Mouse (Mus musculus): Measurements from ENCODE around the gene B3gat3. TPM values are rescaled to one million over a fixed set of nuclear protein-coding genes. Genes with fewer than 3 reads are reported as not detected.
"Not testable (repeated sequence)": the region's sequence is repeated elsewhere in the genome, so short reads cannot be mapped to it uniquely, and the experiment has no call there.

The B3gat3 gene
- polyA plus RNA-seq, 1 experiment from 2014 or later: 39.8 TPM

DNA sequence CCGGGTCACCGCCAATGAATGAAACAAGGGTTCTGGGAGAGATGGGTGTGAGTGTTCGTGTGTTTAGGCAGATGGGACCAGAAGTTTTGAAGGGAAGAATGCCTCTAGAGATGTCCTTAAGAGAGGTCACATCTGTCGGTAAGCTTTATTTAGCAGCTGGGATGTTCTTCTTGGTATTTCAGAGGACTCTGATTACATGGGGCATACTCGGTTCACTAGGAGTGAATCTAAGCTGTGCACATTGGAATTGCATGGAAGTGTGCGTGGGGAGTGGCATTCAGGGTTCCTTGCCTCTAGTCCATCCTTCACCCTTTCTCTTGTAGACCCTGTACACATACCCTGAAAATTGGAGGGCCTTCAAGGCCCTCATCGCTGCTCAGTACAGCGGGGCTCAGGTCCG, 47.7 kb downstream of the B3gat3 start:
- Histone ChIP-seq H3K9ac (peak overlapping the region; percentile 87), H3K4me1 (peaks cover 6% of the 10 kb centered on the region; the same call in 1 of the 2 replicates), H3K4me3 (replicated peaks) (peak overlapping the region; percentile 82), H3K36me3 (peaks cover 63% of the 10 kb centered on the region), H3K27ac (peak overlapping the region; percentile 72; the same call in 1 of the 2 replicates), H3K9me3 (no peaks in the 10 kb centered on the region), H3K27me3 (replicated peaks) (no peaks in the 10 kb centered on the region), H3K4me2 (peak overlapping the region; percentile 78)
- 2% methylated on average over 9 of the region's 9 CpGs for WGBS
- ATAC-seq (ENCODE audit: insufficient read depth, low FRiP score, low read depth): no peak

DNA sequence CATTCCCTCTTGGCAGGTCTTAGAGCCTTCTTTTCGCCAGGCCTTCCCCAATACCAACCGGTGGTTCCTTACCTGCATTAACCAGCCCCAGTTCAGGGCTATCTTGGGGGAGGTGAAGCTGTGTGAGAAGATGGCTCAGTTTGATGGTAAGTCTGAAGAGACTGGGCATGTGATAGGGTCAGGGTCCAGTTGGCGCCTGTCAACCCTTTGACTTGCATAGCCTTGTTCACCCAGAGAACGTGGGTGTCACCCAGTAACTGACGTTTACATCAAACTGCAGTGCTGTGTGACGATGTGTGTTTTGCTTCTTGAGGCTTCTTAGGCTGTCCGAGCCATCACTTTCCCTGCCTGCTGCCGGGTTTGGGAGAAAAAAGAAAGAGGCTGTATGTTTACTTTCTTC, 52.3 kb downstream of the B3gat3 start:
- not testable (repeated sequence) for H3K9me3 ChIP-seq; H3K27me3 ChIP-seq (replicated peaks); H3K4me1 ChIP-seq; ATAC-seq (ENCODE audit: insufficient read depth, low FRiP score, low read depth); H3K9ac ChIP-seq; H3K27ac ChIP-seq; H3K4me2 ChIP-seq; H3K4me3 ChIP-seq (replicated peaks)
- peaks cover 69% of the 10 kb centered on the region for H3K36me3 ChIP-seq
- 74% methylated on average over 8 of the region's 8 CpGs for WGBS

DNA sequence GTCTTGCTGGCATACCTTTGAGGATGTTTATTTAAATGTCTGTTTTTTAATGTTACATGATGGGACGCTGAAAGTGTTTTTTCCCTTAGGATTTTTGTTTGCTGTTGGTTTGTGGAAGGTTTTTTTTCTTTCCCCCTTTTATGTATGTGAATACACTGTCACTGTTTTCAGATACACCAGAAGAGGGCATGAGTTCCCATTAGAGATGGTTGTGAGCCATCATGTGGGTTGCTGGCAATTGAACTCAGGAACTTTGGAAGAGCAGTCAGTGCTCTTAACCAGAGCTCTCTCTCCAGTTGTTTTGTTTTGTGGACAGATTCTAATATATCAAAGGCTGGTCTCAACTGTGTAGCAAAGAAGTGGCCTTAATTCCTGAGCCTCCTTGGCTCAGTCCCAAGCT, 54.5 kb downstream of the B3gat3 start:
- H3K4me3 ChIP-seq (replicated peaks): no peak overlapping the region
- H3K27me3 ChIP-seq (replicated peaks): no peaks in the 10 kb centered on the region
- H3K4me1 ChIP-seq: no peaks in the 10 kb centered on the region
- WGBS: 90% methylated on average over 1 of the region's 1 CpGs
- no peak overlapping the region for H3K27ac ChIP-seq
- H3K36me3 ChIP-seq: peaks cover 83% of the 10 kb centered on the region
- no peak for ATAC-seq (ENCODE audit: insufficient read depth, low FRiP score, low read depth)
- H3K9me3 ChIP-seq: no peaks in the 10 kb centered on the region
- no peak overlapping the region for H3K9ac ChIP-seq
- no peak overlapping the region for H3K4me2 ChIP-seq

DNA sequence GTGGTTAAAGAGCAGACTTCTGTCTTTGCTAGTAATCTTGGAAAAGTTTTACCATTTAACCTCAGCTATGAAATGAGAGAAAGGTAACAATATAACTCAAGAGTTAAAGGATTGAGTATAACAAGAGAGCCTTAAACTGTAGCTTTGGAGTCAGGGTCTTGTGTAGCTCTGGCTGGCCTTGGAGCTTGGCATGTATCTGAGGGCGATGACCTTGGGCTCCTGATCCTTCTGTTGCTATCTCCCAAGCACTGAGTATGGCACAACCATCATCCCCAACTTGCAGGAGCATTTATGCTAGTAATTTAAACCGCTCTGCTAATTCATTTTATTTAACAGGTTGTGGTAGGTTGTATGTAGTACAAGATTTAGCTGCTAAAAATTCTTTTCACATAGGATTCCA, 55.3 kb downstream of the B3gat3 start:
- Histone ChIP-seq H3K4me1 (peaks cover 1% of the 10 kb centered on the region), H3K36me3 (peaks cover 76% of the 10 kb centered on the region), H3K4me3 (replicated peaks) (no peak overlapping the region), H3K27me3 (replicated peaks) (no peaks in the 10 kb centered on the region), H3K27ac (no peak overlapping the region), H3K9ac (no peak overlapping the region), H3K4me2 (no peak overlapping the region), H3K9me3 (no peaks in the 10 kb centered on the region)
- no peak for ATAC-seq (ENCODE audit: insufficient read depth, low FRiP score, low read depth)
- 90% methylated on average over 2 of the region's 2 CpGs for WGBS

DNA sequence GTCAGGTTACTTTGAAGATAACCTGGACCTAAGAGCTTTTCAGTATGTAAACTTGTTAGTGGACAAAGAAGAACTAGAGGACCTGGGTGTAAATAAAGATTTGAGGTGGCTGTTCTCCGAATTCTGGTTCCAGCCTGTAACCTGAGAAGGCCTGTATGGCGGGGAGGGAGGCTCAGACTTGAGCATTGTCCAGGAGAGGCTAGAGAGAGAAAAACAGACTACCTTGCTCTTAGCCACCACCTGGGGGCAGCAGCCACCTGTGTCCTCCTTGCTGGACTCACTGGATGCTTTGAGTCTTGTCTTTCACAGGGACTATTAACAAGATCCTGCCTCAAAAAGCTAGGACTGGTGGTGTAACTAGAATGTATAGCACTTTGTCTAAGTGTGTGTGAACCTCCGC, 56.4 kb downstream of the B3gat3 start:
- Histone ChIP-seq H3K9ac (no peak overlapping the region), H3K4me1 (peaks cover 9% of the 10 kb centered on the region), H3K4me2 (no peak overlapping the region), H3K27ac (no peak overlapping the region), H3K27me3 (replicated peaks) (no peaks in the 10 kb centered on the region), H3K9me3 (no peaks in the 10 kb centered on the region), H3K4me3 (replicated peaks) (no peak overlapping the region), H3K36me3 (peaks cover 65% of the 10 kb centered on the region)
- peak; percentile 79 for ATAC-seq (ENCODE audit: insufficient read depth, low FRiP score, low read depth)
- WGBS: 42% methylated on average over 3 of the region's 3 CpGs

Small RNAs within 50 kb of the gene (microRNA-seq; reads per million reads assigned to microRNA genes)
- not detected for gene Mir5136

Other genes with a start within 250 kb of the B3gat3 start
- gene Slc3a2, start 197.0 kb upstream of the B3gat3 start, polyA plus RNA-seq (2015; fragmentation: Nextera tagmentation; extraction: Ambion mirVana): 111 and 122 TPM in 2 replicates
- 76.3 and 90.4 TPM in 2 replicates for gene Wdr74, start 184.5 kb upstream of the B3gat3 start, polyA plus RNA-seq (2015; fragmentation: Nextera tagmentation; extraction: Ambion mirVana)
- gene 1700092M07Rik, start 179.7 kb upstream of the B3gat3 start, polyA plus RNA-seq (2015; fragmentation: Nextera tagmentation; extraction: Ambion mirVana): 1.4 and 1.7 TPM in 2 replicates
- 132 and 134 TPM in 2 replicates for gene Stx5a, start 179.0 kb upstream of the B3gat3 start, polyA plus RNA-seq (2015; fragmentation: Nextera tagmentation; extraction: Ambion mirVana)
- 159 and 160 TPM in 2 replicates for gene Nxf1, start 163.3 kb upstream of the B3gat3 start, polyA plus RNA-seq (2015; fragmentation: Nextera tagmentation; extraction: Ambion mirVana)
- gene Tmem223, start 149.4 kb upstream of the B3gat3 start, polyA plus RNA-seq (2015; fragmentation: Nextera tagmentation; extraction: Ambion mirVana): 158 and 161 TPM in 2 replicates
- gene Tmem179b, start 145.9 kb upstream of the B3gat3 start, polyA plus RNA-seq (2015; fragmentation: Nextera tagmentation; extraction: Ambion mirVana): 95.7 and 104 TPM in 2 replicates
- gene Taf6l, start 134.0 kb upstream of the B3gat3 start, polyA plus RNA-seq (2015; fragmentation: Nextera tagmentation; extraction: Ambion mirVana): 26.3 and 26.9 TPM in 2 replicates
- gene Polr2g, start 121.8 kb upstream of the B3gat3 start, polyA plus RNA-seq (2015; fragmentation: Nextera tagmentation; extraction: Ambion mirVana): 136 and 137 TPM in 2 replicates
- 4.1 and 4.4 TPM in 2 replicates for gene Zbtb3, start 117.8 kb upstream of the B3gat3 start, polyA plus RNA-seq (2015; fragmentation: Nextera tagmentation; extraction: Ambion mirVana)
- 49.7 and 52.1 TPM in 2 replicates for gene Ttc9c, start 101.0 kb upstream of the B3gat3 start, polyA plus RNA-seq (2015; fragmentation: Nextera tagmentation; extraction: Ambion mirVana)
- gene Hnrnpul2, start 100.4 kb upstream of the B3gat3 start, polyA plus RNA-seq (2015; fragmentation: Nextera tagmentation; extraction: Ambion mirVana): 5.9 and 6.6 TPM in 2 replicates
- not detected in 2 replicates for gene AC129217.1, start 90.6 kb upstream of the B3gat3 start, polyA plus RNA-seq (2015; fragmentation: Nextera tagmentation; extraction: Ambion mirVana)
- gene Bscl2, start 82.9 kb upstream of the B3gat3 start, polyA plus RNA-seq (2015; fragmentation: Nextera tagmentation; extraction: Ambion mirVana): 49.7 and 53.4 TPM in 2 replicates
- gene Gng3, start 81.2 kb upstream of the B3gat3 start, polyA plus RNA-seq (2015; fragmentation: Nextera tagmentation; extraction: Ambion mirVana): 11.2 and 14.7 TPM in 2 replicates
- gene Lrrn4cl, start 69.6 kb upstream of the B3gat3 start, polyA plus RNA-seq (2015; fragmentation: Nextera tagmentation; extraction: Ambion mirVana): 1.6 and 1.8 TPM in 2 replicates
- gene Ubxn1, start 48.9 kb upstream of the B3gat3 start, polyA plus RNA-seq (2015; fragmentation: Nextera tagmentation; extraction: Ambion mirVana): 160 and 163 TPM in 2 replicates
- gene Uqcc3, start 39.5 kb upstream of the B3gat3 start, polyA plus RNA-seq (2015; fragmentation: Nextera tagmentation; extraction: Ambion mirVana): 61.9 and 62.8 TPM in 2 replicates
- gene Lbhd1, start 36.6 kb upstream of the B3gat3 start, polyA plus RNA-seq (2015; fragmentation: Nextera tagmentation; extraction: Ambion mirVana): 69.9 and 93.9 TPM in 2 replicates
- not detected in 2 replicates for gene Gm49403, start 36.4 kb upstream of the B3gat3 start, polyA plus RNA-seq (2015; fragmentation: Nextera tagmentation; extraction: Ambion mirVana)
- gene 1810009A15Rik, start 31.5 kb upstream of the B3gat3 start, polyA plus RNA-seq (2015; fragmentation: Nextera tagmentation; extraction: Ambion mirVana): 82.3 and 82.9 TPM in 2 replicates
- not detected in 2 replicates for gene Gm49416, start 31.4 kb upstream of the B3gat3 start, polyA plus RNA-seq (2015; fragmentation: Nextera tagmentation; extraction: Ambion mirVana)
- gene Ints5, start 27.4 kb upstream of the B3gat3 start, polyA plus RNA-seq (2015; fragmentation: Nextera tagmentation; extraction: Ambion mirVana): 36.8 and 43.6 TPM in 2 replicates
- 89.3 and 103 TPM in 2 replicates for gene Ganab, start 22.3 kb upstream of the B3gat3 start, polyA plus RNA-seq (2015; fragmentation: Nextera tagmentation; extraction: Ambion mirVana)
- 3.3 and 3.4 TPM in 2 replicates for gene Rom1, start 9.0 kb downstream of the B3gat3 start, polyA plus RNA-seq (2015; fragmentation: Nextera tagmentation; extraction: Ambion mirVana)
- 31.7 and 32.6 TPM in 2 replicates for gene Eml3, start 9.2 kb downstream of the B3gat3 start, polyA plus RNA-seq (2015; fragmentation: Nextera tagmentation; extraction: Ambion mirVana)
- gene Mta2, start 21.5 kb downstream of the B3gat3 start, polyA plus RNA-seq (2015; fragmentation: Nextera tagmentation; extraction: Ambion mirVana): 132 and 142 TPM in 2 replicates
- 29.1 and 31.8 TPM in 2 replicates for gene Tut1, start 33.5 kb downstream of the B3gat3 start, polyA plus RNA-seq (2015; fragmentation: Nextera tagmentation; extraction: Ambion mirVana)
- gene Eef1g, start 46.7 kb downstream of the B3gat3 start, polyA plus RNA-seq (2015; fragmentation: Nextera tagmentation; extraction: Ambion mirVana): 383 and 461 TPM in 2 replicates
- 32.2 and 43.5 TPM in 2 replicates for gene Ahnak, start 68.9 kb downstream of the B3gat3 start, polyA plus RNA-seq (2015; fragmentation: Nextera tagmentation; extraction: Ambion mirVana)
- not detected in 2 replicates for gene Scgb1a1, start 167.6 kb downstream of the B3gat3 start, polyA plus RNA-seq (2015; fragmentation: Nextera tagmentation; extraction: Ambion mirVana)
- gene Asrgl1, start 215.3 kb downstream of the B3gat3 start, polyA plus RNA-seq (2015; fragmentation: Nextera tagmentation; extraction: Ambion mirVana): 13.7 and 16.4 TPM in 2 replicates

Measured in stomach, embryonic 15.5 days (tissue).